Mouse (Mus musculus): ENCODE data around the gene Phf8. TPM values are rescaled to one million over a fixed set of nuclear protein-coding genes. Genes with fewer than 3 reads are reported as not detected.

Phf8 gene
- polyA plus RNA-seq (2012; ENCODE audit: low replicate concordance) = 7.0 and 10.2 TPM in 2 replicates

DNA sequence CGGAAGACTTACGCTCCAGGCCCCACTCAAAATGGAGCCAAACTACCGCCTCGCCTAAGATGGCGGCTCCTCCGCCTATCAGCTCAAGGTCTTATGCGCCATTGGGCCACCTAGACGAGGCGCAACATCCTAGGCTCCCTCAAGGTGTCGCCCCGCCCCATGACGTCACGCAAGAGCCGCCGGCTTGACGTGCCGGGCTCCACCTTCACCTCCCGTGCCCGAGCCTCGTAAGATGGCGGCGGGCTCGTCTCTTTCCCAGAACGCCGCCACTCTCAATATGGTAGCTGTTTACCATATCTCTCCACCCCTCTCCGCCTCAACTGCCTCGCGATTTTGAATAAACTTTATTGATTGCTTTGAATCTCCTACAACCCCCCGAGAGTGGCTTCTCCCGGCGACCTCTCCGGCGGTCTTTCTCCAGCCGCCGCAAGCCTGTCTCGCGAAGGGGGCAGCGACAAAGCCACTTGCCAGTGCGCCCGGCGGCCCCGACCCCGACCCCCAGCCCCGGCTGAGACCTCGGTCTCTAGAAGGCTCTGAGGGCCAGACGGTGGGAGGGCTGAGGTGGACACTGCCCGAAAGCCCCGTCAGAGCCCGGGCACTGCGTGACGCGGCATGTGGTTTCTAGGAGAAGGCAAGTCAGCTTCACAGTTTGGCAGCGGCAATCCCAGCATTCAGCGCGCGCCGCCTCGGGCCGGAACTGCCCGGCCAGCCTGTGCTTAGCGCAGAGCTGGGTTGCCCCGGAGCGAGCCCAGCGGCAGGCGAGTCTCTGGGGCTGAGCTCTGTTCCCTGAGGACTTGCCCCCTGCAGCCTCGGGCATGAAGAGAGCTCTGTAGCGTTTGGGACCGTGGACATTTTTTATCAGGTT lies at the start of gene Phf8:
Phf8 (plus strand) TSS at position 215 of the 865 bp plus-strand sequence.

Other genes with a start within 250 kb of the Phf8 start
- 1.8 and 3.8 TPM in 2 replicates for gene Fam120c, start 176.5 kb upstream of the Phf8 start, polyA plus RNA-seq (2012; ENCODE audit: low replicate concordance)

Data from hematopoietic multipotent progenitor cell, adult 10-12 weeks (in vitro differentiated cells).